Mouse (Mus musculus) spleen, adult 2 months (tissue): ENCODE data around the gene Nsa2. TPM values are rescaled to one million over a fixed set of nuclear protein-coding genes. Genes with fewer than 3 reads are reported as not detected.

Source experiments
- DNase-seq, 2 experiments: peaks; one replicate each; pipeline versions ENCODE4 v3.0.0 to v3.0.0-alpha.2; 2012 to 2021; ENCODE audit warnings: low spot score in 2 of 2, low read depth in 1 of 2
- H3K27ac ChIP-seq: fragments of 200-500 bp; 2 replicates; pipeline ENCODE4 v1.5.1; 2012; ENCODE audit warnings: low read length, inconsistent platforms; ENCODE audit not compliant: insufficient read depth
- H3K27me3 ChIP-seq: fragments of 200-500 bp; 2 replicates; pipeline ENCODE4 v1.6.1; 2012; ENCODE audit warnings: mild to moderate bottlenecking, moderate library complexity, low read length, inconsistent platforms; ENCODE audit not compliant: control insufficient read depth, insufficient read depth
- H3K36me3 ChIP-seq: fragments of 200-500 bp; 2 replicates; pipeline ENCODE4 v1.6.1; 2012; ENCODE audit warnings: mild to moderate bottlenecking, low read length, inconsistent platforms; ENCODE audit not compliant: control insufficient read depth, insufficient read depth
- H3K4me1 ChIP-seq: fragments of 200-500 bp; 2 replicates; pipeline ENCODE4 v1.6.1; 2011; ENCODE audit warnings: inconsistent platforms; ENCODE audit not compliant: control insufficient read depth, insufficient read depth, insufficient read length
- H3K4me3 ChIP-seq: fragments of 200-500 bp; 2 replicates; pipeline ENCODE4 v1.5.1; 2011; ENCODE audit warnings: mild to moderate bottlenecking, inconsistent platforms; ENCODE audit not compliant: insufficient read depth, insufficient read length; ENCODE audit errors: extremely low read depth
- CTCF ChIP-seq: fragments of 200-500 bp; IDR thresholded peaks from 2 replicates; pipeline ENCODE4 v1.5.1; 2011; ENCODE audit warnings: mild to moderate bottlenecking, inconsistent platforms; ENCODE audit not compliant: insufficient read depth, insufficient read length, insufficient replicate concordance; ENCODE audit errors: extremely low read depth
- POLR2A ChIP-seq: fragments of 200-500 bp; IDR thresholded peaks from 2 replicates; pipeline ENCODE4 v1.6.1; 2011; ENCODE audit warnings: low read depth, low read length, inconsistent platforms
- WGBS: fragments of 180-500 bp; shearing (Covaris S2); methylation state at CpG from one replicate; pipeline ENCODE4 v1.1.7; 2018; 5-methylcytosine and 5-hydroxymethylcytosine counted together
- polyA plus RNA-seq: library from polyadenylated mRNA; depleted of rRNA; stranded (reverse); fragments of >200 nt; gene quantifications from 2 replicates; pipeline ENCODE4 v1.2.3, GENCODE M21; 2012; rRNA removed

Gene Nsa2
- polyA plus RNA-seq, 1 experiment, result 17.4 TPM

GRCm38 (mm10) chr13:97087421-97087820 lies 50.3 kb downstream of the Nsa2 start:
- 89% methylated on average over 6 of the region's 6 CpGs for WGBS

GRCm38 (mm10) chr13:97086316-97086715 lies 51.4 kb downstream of the Nsa2 start:
- TF ChIP-seq CTCF, result no peak
- no peak for TF ChIP-seq POLR2A
- H3K4me3 ChIP-seq, result no peak overlapping the region
- no peaks in the 10 kb centered on the region for H3K27me3 ChIP-seq
- H3K27ac ChIP-seq, result no peak overlapping the region
- DNase-seq, result no peak
- no peaks in the 10 kb centered on the region for H3K36me3 ChIP-seq
- no peaks in the 10 kb centered on the region for H3K4me1 ChIP-seq
- WGBS, result 72% methylated on average over 9 of the region's 9 CpGs

More at GRCm38 (mm10) chr13:97087421-97087820, 50.3 kb downstream of the Nsa2 start:
- Histone ChIP-seq H3K27ac (no peak overlapping the region), H3K4me3 (no peak overlapping the region), H3K27me3 (no peaks in the 10 kb centered on the region), H3K4me1 (no peaks in the 10 kb centered on the region), H3K36me3 (no peaks in the 10 kb centered on the region)
- TF ChIP-seq CTCF (no peak), POLR2A (no peak)
- no peak for DNase-seq

DNA sequence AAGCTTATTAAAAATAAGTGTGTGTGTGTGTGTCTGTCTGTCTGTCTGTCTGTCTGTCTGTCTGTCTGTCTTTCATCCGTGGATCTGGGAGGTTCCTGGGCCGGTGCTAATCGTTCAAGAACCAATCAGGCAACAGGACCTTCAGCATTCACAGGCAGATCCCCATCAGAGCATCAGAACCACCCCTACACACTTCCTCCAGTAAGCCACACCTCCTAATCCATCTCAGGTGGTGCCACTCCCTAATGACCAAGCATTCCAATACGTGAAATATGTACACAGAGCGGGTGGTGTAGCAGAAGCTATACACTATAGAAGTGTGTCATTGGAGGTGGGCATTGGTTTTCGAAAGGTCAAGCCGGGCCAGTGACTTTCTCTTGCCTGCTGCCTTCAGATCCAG lies 55.3 kb downstream of the Nsa2 start:
- Histone ChIP-seq H3K36me3 (no peaks in the 10 kb centered on the region), H3K4me1 (no peaks in the 10 kb centered on the region), H3K27me3 (no peaks in the 10 kb centered on the region), H3K4me3 (no peak overlapping the region), H3K27ac (no peak overlapping the region)
- DNase-seq, result no peak
- TF ChIP-seq CTCF (no peak), POLR2A (no peak)
- WGBS, result 88% methylated on average over 7 of the region's 7 CpGs

GRCm38 (mm10) chr13:97080615-97081014 lies 57.1 kb downstream of the Nsa2 start:
- 92% methylated on average over 3 of the region's 3 CpGs for WGBS
- Histone ChIP-seq H3K36me3 (no peaks in the 10 kb centered on the region), H3K4me3 (no peak overlapping the region), H3K4me1 (no peaks in the 10 kb centered on the region), H3K27me3 (no peaks in the 10 kb centered on the region; the same call in 1 of the 2 replicates), H3K27ac (no peak overlapping the region)
- no peak for DNase-seq
- no peak for TF ChIP-seq CTCF
- no peak for TF ChIP-seq POLR2A

DNA sequence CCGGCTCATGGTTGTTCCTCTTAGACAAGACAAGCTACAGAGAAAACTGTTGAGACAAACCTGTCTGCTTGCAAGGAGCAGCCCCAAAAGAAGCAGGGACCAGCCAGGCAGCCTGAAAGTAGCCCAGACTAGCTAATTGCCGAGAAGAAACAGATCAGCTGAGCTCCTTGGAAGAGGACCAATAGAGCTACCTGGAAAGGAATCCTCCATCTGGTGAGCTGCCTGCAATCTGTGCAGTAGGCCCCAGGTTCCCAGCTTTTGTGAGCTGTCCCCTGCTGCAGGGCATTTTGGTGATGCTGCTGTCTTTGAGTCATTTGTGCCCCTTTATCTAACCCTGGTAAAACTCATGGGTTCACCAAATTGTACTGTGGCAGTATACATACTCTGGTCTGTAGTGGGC lies 57.5 kb downstream of the Nsa2 start:
- TF ChIP-seq CTCF (no peak), POLR2A (no peak)
- no peak overlapping the region for H3K27ac ChIP-seq
- WGBS, result 86% methylated on average over 2 of the region's 2 CpGs
- H3K4me1 ChIP-seq, result no peaks in the 10 kb centered on the region
- no peak for DNase-seq
- H3K36me3 ChIP-seq, result no peaks in the 10 kb centered on the region
- no peaks in the 10 kb centered on the region; the same call in 1 of the 2 replicates for H3K27me3 ChIP-seq
- no peak overlapping the region for H3K4me3 ChIP-seq

Other genes starting within 250 kb of the Nsa2 start
- 0.06 and 0.07 TPM in 2 replicates for gene Gcnt4, start 213.2 kb downstream of the Nsa2 start, polyA plus RNA-seq
- gene 1700029F12Rik, start 103.6 kb downstream of the Nsa2 start, polyA plus RNA-seq, result 0.09 TPM in 1 of 2 replicates, not detected in the other
- gene Fam169a, start 70.7 kb downstream of the Nsa2 start, polyA plus RNA-seq, result not detected in 2 replicates
- 1.3 TPM in 2 replicates for gene Gm6169, start 38.7 kb downstream of the Nsa2 start, polyA plus RNA-seq
- gene Gfm2, start within 50 bp of the Nsa2 start, polyA plus RNA-seq, result 17.4 and 18.8 TPM in 2 replicates
- 97.1 and 134 TPM in 2 replicates for gene Hexb, start 60.4 kb upstream of the Nsa2 start, polyA plus RNA-seq
- gene Enc1, start 103.2 kb upstream of the Nsa2 start, polyA plus RNA-seq, result 4.4 and 5.1 TPM in 2 replicates